Mouse (Mus musculus) neural tube, embryonic 14.5 days (tissue): ENCODE results near the gene Xpnpep3. TPM values are rescaled to one million over a fixed set of nuclear protein-coding genes. Genes with fewer than 3 reads are reported as not detected.

Experiments
- ATAC-seq: fragments of 200-750 bp; cut with Nextera tagmentation; 2 replicates; pipeline ENCODE4 v1.8.0; 2017; ENCODE audit warnings: low read depth, mild to moderate bottlenecking, moderate TSS enrichment, moderate library complexity
- H3K27ac ChIP-seq: fragments of 300-500 bp; sonication (generic); 2 replicates; pipeline ENCODE4 v1.5.1; 2014; ENCODE audit warnings: low read depth, mild to moderate bottlenecking, control low read depth, low read length, moderate library complexity, mixed read lengths
- H3K27me3 ChIP-seq: fragments of 300-500 bp; sonication (generic); 2 replicates; pipeline ENCODE4 v1.6.1; 2014; ENCODE audit warnings: low read length; ENCODE audit not compliant: control insufficient read depth, insufficient read depth
- H3K36me3 ChIP-seq: fragments of 300-500 bp; sonication (generic); 2 replicates; pipeline ENCODE4 v1.6.1; 2014; ENCODE audit warnings: low read length, mixed read lengths; ENCODE audit not compliant: control insufficient read depth, insufficient read depth
- H3K4me1 ChIP-seq: fragments of 300-500 bp; sonication (generic); 2 replicates; pipeline ENCODE4 v1.6.1; 2014; ENCODE audit warnings: low read length; ENCODE audit not compliant: control insufficient read depth, insufficient read depth
- H3K4me2 ChIP-seq: fragments of 300-500 bp; sonication (generic); 2 replicates; pipeline ENCODE4 v1.6.1; 2014; ENCODE audit warnings: mild to moderate bottlenecking, low read depth, low read length, control low read depth
- H3K4me3 ChIP-seq: fragments of 300-500 bp; sonication (generic); 2 replicates; pipeline ENCODE4 v1.5.1; 2014; ENCODE audit warnings: low read depth, low read length, control low read depth, mixed read lengths
- H3K9ac ChIP-seq: fragments of 300-500 bp; sonication (generic); replicated peaks from 2 replicates; pipeline ENCODE4 v1.6.1; 2014; ENCODE audit warnings: low read depth, mild to moderate bottlenecking, control low read depth, low read length, mixed read lengths
- H3K9me3 ChIP-seq: fragments of 300-500 bp; sonication (generic); 2 replicates; pipeline ENCODE4 v1.6.1; 2016; ENCODE audit warnings: low read length; ENCODE audit not compliant: control insufficient read depth
- WGBS: fragments of 180-500 bp; shearing (Covaris S2); extraction: QIAGEN DNeasy Blood & Tissue Kit; methylation state at CpG from one replicate; pipeline ENCODE4 v1.1.7; 2014; 5-methylcytosine and 5-hydroxymethylcytosine counted together
- polyA plus RNA-seq: library from polyadenylated mRNA; unstranded; fragments of >200 nt; fragmentation: Nextera tagmentation; extraction: Ambion mirVana; gene quantifications from 2 replicates; pipeline ENCODE4 v1.2.1, GENCODE M21; 2014

Xpnpep3 gene
- polyA plus RNA-seq, 1 experiment from 2014 or later: 6.6 TPM

GRCm38 (mm10) chr15:81361417-81362015 is 38.4 kb upstream of the Xpnpep3 start:
- peak overlapping the region; percentile 82; the same call in 1 of the 2 replicates for H3K4me2 ChIP-seq

GRCm38 (mm10) chr15:81362501-81362900 is 37.4 kb upstream of the Xpnpep3 start:
- H3K9me3 ChIP-seq: no peaks in the 10 kb centered on the region
- H3K4me1 ChIP-seq: peaks cover 14% of the 10 kb centered on the region
- H3K27ac ChIP-seq: no peak overlapping the region
- no peak overlapping the region for H3K9ac ChIP-seq
- ATAC-seq: no peak
- H3K27me3 ChIP-seq: no peaks in the 10 kb centered on the region
- WGBS: 91% methylated on average over 1 of the region's 1 CpGs
- no peak overlapping the region for H3K4me3 ChIP-seq
- H3K4me2 ChIP-seq: no peak overlapping the region
- peaks cover 47% of the 10 kb centered on the region for H3K36me3 ChIP-seq

More at GRCm38 (mm10) chr15:81361417-81362015, 38.4 kb upstream of the Xpnpep3 start:
- peaks cover 19% of the 10 kb centered on the region for H3K4me1 ChIP-seq
- H3K4me3 ChIP-seq: no peak overlapping the region
- no peaks in the 10 kb centered on the region for H3K27me3 ChIP-seq
- peaks cover 37% of the 10 kb centered on the region for H3K36me3 ChIP-seq
- no peaks in the 10 kb centered on the region for H3K9me3 ChIP-seq
- H3K9ac ChIP-seq: no peak overlapping the region
- no peak for ATAC-seq
- H3K27ac ChIP-seq: peak overlapping the region; percentile 69; the same call in 1 of the 2 replicates
- WGBS: 38% methylated on average over 10 of the region's 10 CpGs

- no peak overlapping the region for H3K4me2 ChIP-seq
- H3K27me3 ChIP-seq: no peaks in the 10 kb centered on the region
- no peak overlapping the region for H3K4me3 ChIP-seq
- H3K9ac ChIP-seq: no peak overlapping the region
- peaks cover 59% of the 10 kb centered on the region for H3K36me3 ChIP-seq
- H3K4me1 ChIP-seq: peaks cover 14% of the 10 kb centered on the region
- ATAC-seq: no peak
- no peaks in the 10 kb centered on the region for H3K9me3 ChIP-seq
- H3K27ac ChIP-seq: no peak overlapping the region
- 98% methylated on average over 1 of the region's 1 CpGs for WGBS
Observed at GRCm38 (mm10) chr15:81364271-81364670, 35.7 kb upstream of the Xpnpep3 start.

GRCm38 (mm10) chr15:81365246-81365645 is 34.7 kb upstream of the Xpnpep3 start:
- H3K27me3 ChIP-seq: no peaks in the 10 kb centered on the region
- H3K9me3 ChIP-seq: no peaks in the 10 kb centered on the region
- H3K4me1 ChIP-seq: 0 out of 2 replicates have a peak, but pooled peaks cover 7% of the 10 kb centered on the region
- H3K9ac ChIP-seq: no peak overlapping the region
- peaks cover 61% of the 10 kb centered on the region for H3K36me3 ChIP-seq
- ATAC-seq: no peak
- H3K4me2 ChIP-seq: no peak overlapping the region
- H3K27ac ChIP-seq: no peak overlapping the region
- H3K4me3 ChIP-seq: no peak overlapping the region
- WGBS: 96% methylated on average over 8 of the region's 8 CpGs

GRCm38 (mm10) chr15:81366241-81366640 is 33.7 kb upstream of the Xpnpep3 start:
- Histone ChIP-seq H3K27me3 (no peaks in the 10 kb centered on the region), H3K36me3 (peaks cover 71% of the 10 kb centered on the region), H3K9me3 (no peaks in the 10 kb centered on the region), H3K9ac (no peak overlapping the region), H3K27ac (no peak overlapping the region), H3K4me1 (0 out of 2 replicates have a peak, but pooled peaks cover 2% of the 10 kb centered on the region), H3K4me2 (no peak overlapping the region), H3K4me3 (no peak overlapping the region)
- ATAC-seq: no peak
- 92% methylated on average over 4 of the region's 4 CpGs for WGBS

- WGBS: 98% methylated on average over 1 of the region's 1 CpGs
- ATAC-seq: no peak
- H3K36me3 ChIP-seq: peaks cover 78% of the 10 kb centered on the region
Observed at GRCm38 (mm10) chr15:81368601-81369000, 31.3 kb upstream of the Xpnpep3 start.

GRCm38 (mm10) chr15:81370356-81370755 is 29.6 kb upstream of the Xpnpep3 start:
- Histone ChIP-seq H3K27me3 (no peaks in the 10 kb centered on the region), H3K4me1 (no peaks in the 10 kb centered on the region), H3K9ac (no peak overlapping the region), H3K4me3 (no peak overlapping the region), H3K27ac (no peak overlapping the region), H3K4me2 (no peak overlapping the region), H3K36me3 (peaks cover 71% of the 10 kb centered on the region), H3K9me3 (no peaks in the 10 kb centered on the region)
- no peak for ATAC-seq
- 63% methylated on average over 1 of the region's 1 CpGs for WGBS

More at GRCm38 (mm10) chr15:81368601-81369000, 31.3 kb upstream of the Xpnpep3 start:
- no peaks in the 10 kb centered on the region for H3K27me3 ChIP-seq
- H3K4me1 ChIP-seq: no peaks in the 10 kb centered on the region
- no peak overlapping the region for H3K9ac ChIP-seq
- no peak overlapping the region for H3K4me2 ChIP-seq
- no peak overlapping the region for H3K27ac ChIP-seq
- H3K4me3 ChIP-seq: no peak overlapping the region
- no peaks in the 10 kb centered on the region for H3K9me3 ChIP-seq

- Histone ChIP-seq H3K27ac (no peak overlapping the region), H3K9me3 (no peaks in the 10 kb centered on the region), H3K4me3 (no peak overlapping the region), H3K36me3 (peaks cover 45% of the 10 kb centered on the region), H3K27me3 (no peaks in the 10 kb centered on the region), H3K4me1 (no peaks in the 10 kb centered on the region), H3K9ac (no peak overlapping the region), H3K4me2 (no peak overlapping the region)
- ATAC-seq: no peak
- 91% methylated on average over 11 of the region's 11 CpGs for WGBS
Observed at GRCm38 (mm10) chr15:81374621-81375020, 25.3 kb upstream of the Xpnpep3 start.

- no peak overlapping the region for H3K4me2 ChIP-seq
- no peak overlapping the region for H3K27ac ChIP-seq
- ATAC-seq: no peak
- peaks cover 29% of the 10 kb centered on the region for H3K36me3 ChIP-seq
- 89% methylated on average over 2 of the region's 2 CpGs for WGBS
- no peaks in the 10 kb centered on the region for H3K27me3 ChIP-seq
- H3K4me1 ChIP-seq: no peaks in the 10 kb centered on the region
- H3K9ac ChIP-seq: no peak overlapping the region
- H3K4me3 ChIP-seq: no peak overlapping the region
- no peaks in the 10 kb centered on the region for H3K9me3 ChIP-seq
Observed at GRCm38 (mm10) chr15:81378845-81379244, 21.1 kb upstream of the Xpnpep3 start.
